Mouse (Mus musculus) liver, embryonic 14.5 days (tissue): ENCODE results near the gene Rpl13. TPM values are rescaled to one million over a fixed set of nuclear protein-coding genes. Genes with fewer than 3 reads are reported as not detected.
"Not testable (repeated sequence)": the region's sequence is repeated elsewhere in the genome, so short reads cannot be mapped to it uniquely, and the experiment has no call there.

ENCODE experiments used
- ATAC-seq: fragments of 200-750 bp; cut with Nextera tagmentation; 2 replicates; pipeline ENCODE4 v1.8.0; 2017; ENCODE audit warnings: moderate number of reproducible peaks, mild to moderate bottlenecking, moderate library complexity; ENCODE audit not compliant: insufficient read depth
- DNase-seq, 3 experiments: peaks; one replicate each; pipeline ENCODE4 v3.0.0-alpha.2; 2012 to 2013; ENCODE audit warnings: low read depth in 3 of 3, low spot score in 3 of 3
- H3K27ac ChIP-seq: fragments of 300-500 bp; sonication (generic); 2 replicates; pipeline ENCODE4 v1.5.1; 2014; ENCODE audit warnings: moderate library complexity, mild to moderate bottlenecking, control low read depth, inconsistent platforms
- H3K27me3 ChIP-seq: fragments of 300-500 bp; sonication (generic); 2 replicates; pipeline ENCODE4 v1.6.1; 2014; ENCODE audit warnings: mild to moderate bottlenecking, low read length, moderate library complexity; ENCODE audit not compliant: control insufficient read depth, insufficient read depth
- H3K36me3 ChIP-seq: fragments of 300-500 bp; sonication (generic); replicated peaks from 2 replicates; pipeline ENCODE4 v1.6.1; 2014; ENCODE audit warnings: low read depth; ENCODE audit not compliant: control insufficient read depth, insufficient read depth
- H3K4me1 ChIP-seq, 2 experiments: fragments of 200-500 bp in 1 of 2; fragments of 300-500 bp in 1 of 2; sonication (generic) in 1 of 2; replicated peaks; 2 replicates each; pipeline ENCODE4 v1.6.1; 2012 to 2014; ENCODE audit warnings: antibody characterized with exemption in 1 of 2, inconsistent platforms in 1 of 2, low read length in 1 of 2; ENCODE audit not compliant: control insufficient read depth in 2 of 2, insufficient read depth in 2 of 2
- H3K4me2 ChIP-seq: fragments of 300-500 bp; sonication (generic); 2 replicates; pipeline ENCODE4 v1.6.1; 2014; ENCODE audit warnings: low read depth, mild to moderate bottlenecking, control low read depth, moderate library complexity
- H3K4me3 ChIP-seq, 2 experiments: fragments of 200-500 bp in 1 of 2; fragments of 300-500 bp in 1 of 2; sonication (generic) in 1 of 2; 2 replicates each; pipeline ENCODE4 v1.5.1; 2012 to 2014; ENCODE audit warnings: low read depth in 2 of 2, low read length in 2 of 2, mild to moderate bottlenecking in 2 of 2, control low read depth in 1 of 2, inconsistent platforms in 1 of 2, moderate library complexity in 1 of 2; ENCODE audit not compliant: insufficient read depth in 1 of 2
- H3K9ac ChIP-seq: fragments of 300-500 bp; sonication (generic); replicated peaks from 2 replicates; pipeline ENCODE4 v1.6.1; 2014; ENCODE audit warnings: mild to moderate bottlenecking, control low read depth, moderate library complexity
- H3K9me3 ChIP-seq: fragments of 300-500 bp; sonication (generic); 2 replicates; pipeline ENCODE4 v1.6.1; 2016; ENCODE audit warnings: low read length, mixed read lengths; ENCODE audit not compliant: control insufficient read depth
- CTCF ChIP-seq: IDR thresholded peaks from 2 replicates; pipeline ENCODE4 v1.5.1; 2016; ENCODE audit warnings: antibody characterized with exemption, low read depth, control low read depth
- EP300 ChIP-seq: IDR thresholded peaks from 2 replicates; pipeline ENCODE4 v1.6.1; 2016; ENCODE audit warnings: antibody characterized with exemption, low read depth
- WGBS: fragments of 180-500 bp; shearing (Covaris S2); extraction: QIAGEN DNeasy Blood & Tissue Kit; methylation state at CpG from one replicate; pipeline ENCODE4 v1.1.7; 2014; ENCODE audit not compliant: insufficient replicate concordance; 5-methylcytosine and 5-hydroxymethylcytosine counted together
- polyA plus RNA-seq, 2 experiments: library from polyadenylated mRNA; depleted of rRNA in 1 of 2; stranded (reverse) in 1 of 2; unstranded in 1 of 2; fragments of >200 nt; fragmentation: Nextera tagmentation in 1 of 2; extraction: Ambion mirVana in 1 of 2; gene quantifications; 2 replicates each; pipeline versions ENCODE4 v1.2.1 to v1.2.3; 2012 to 2014

The Rpl13 gene
- polyA plus RNA-seq, 2 experiments, result 1,179 to 1,385 TPM

DNA sequence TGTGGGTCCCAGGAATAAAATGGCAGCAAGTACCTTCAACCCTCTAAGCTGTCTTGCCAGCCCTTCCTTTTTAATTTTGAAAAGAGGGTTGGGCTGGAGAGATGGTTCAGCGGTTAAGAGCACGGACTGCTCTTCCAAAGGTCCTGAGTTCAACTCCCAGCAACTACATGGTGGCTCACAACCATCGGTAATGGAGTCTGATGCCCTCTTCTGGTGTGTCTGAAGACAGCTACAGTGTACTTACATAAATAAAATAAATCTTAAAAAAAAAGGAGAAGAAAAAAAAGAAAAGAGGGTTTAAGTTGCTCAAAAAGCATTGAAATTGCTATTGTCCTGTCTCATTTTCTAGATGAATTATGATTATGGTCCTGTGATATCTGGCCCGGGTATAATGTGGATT, 906 bp upstream of the Rpl13 start:
- Histone ChIP-seq H3K4me3 (peak overlapping the region in 1 of 2 experiments; percentile 85; a peak in 2 of 4 replicates), H3K36me3 (peaks cover 25% of the 10 kb centered on the region), H3K4me1 (peaks cover 4 to 6% of the 10 kb centered on the region in 2 experiments), H3K9ac (peak overlapping the region; percentile 82), H3K4me2 (peak overlapping the region; percentile 97), H3K27ac (peak overlapping the region; percentile 69; the same call in 1 of the 2 replicates), H3K27me3 (no peaks in the 10 kb centered on the region), H3K9me3 (no peaks in the 10 kb centered on the region)
- 68% methylated on average over 4 of the region's 4 CpGs for WGBS
- no peak for TF ChIP-seq EP300
- TF ChIP-seq CTCF, result no peak
- no peak for DNase-seq
- ATAC-seq, result no peak

DNA sequence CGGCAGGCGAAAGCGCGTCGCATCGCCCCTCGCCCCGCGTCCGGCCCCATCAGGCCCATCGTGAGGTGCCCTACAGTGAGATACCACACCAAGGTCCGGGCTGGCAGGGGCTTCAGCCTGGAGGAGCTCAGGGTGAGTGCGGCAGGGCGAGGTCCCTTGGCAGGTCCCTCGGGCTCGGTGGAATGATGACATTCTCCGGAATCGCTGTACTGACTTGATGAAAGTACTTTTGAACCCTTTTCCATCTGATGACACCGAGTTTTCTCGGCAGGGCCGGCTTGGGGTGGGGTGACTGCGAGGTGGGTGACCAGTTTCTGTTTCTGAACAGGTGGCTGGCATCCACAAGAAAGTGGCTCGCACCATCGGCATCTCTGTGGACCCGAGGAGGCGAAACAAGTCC, 705 bp downstream of the Rpl13 start:
- DNase-seq, H3K27me3 ChIP-seq, H3K4me1 ChIP-seq, H3K9me3 ChIP-seq, ATAC-seq: not testable (repeated sequence)
- Histone ChIP-seq H3K27ac (peak overlapping the region; percentile 75), H3K4me3 (peak overlapping the region; percentile 79 to 85), H3K4me2 (peak overlapping the region; percentile 97), H3K9ac (peak overlapping the region; percentile 94), H3K36me3 (peaks cover 25% of the 10 kb centered on the region)
- under 1% methylated on average over 26 of the region's 26 CpGs for WGBS

GRCm38 (mm10) chr8:123103285-123103684, 1.1 kb downstream of the Rpl13 start:
- H3K9ac ChIP-seq, result peak overlapping the region; percentile 94
- peaks cover 4 to 6% of the 10 kb centered on the region in 2 experiments for H3K4me1 ChIP-seq
- ATAC-seq (no peak), DNase-seq (no peak)
- H3K36me3 ChIP-seq, result peaks cover 25% of the 10 kb centered on the region
- no peaks in the 10 kb centered on the region for H3K27me3 ChIP-seq
- H3K4me3 ChIP-seq, result peak overlapping the region; percentile 79 to 85
- no peaks in the 10 kb centered on the region for H3K9me3 ChIP-seq
- 4% methylated on average over 15 of the region's 15 CpGs for WGBS
- peak overlapping the region; percentile 97 for H3K4me2 ChIP-seq
- H3K27ac ChIP-seq, result peak overlapping the region; percentile 75
- TF ChIP-seq CTCF (no peak), EP300 (no peak)

- Histone ChIP-seq H3K27me3 (no peaks in the 10 kb centered on the region), H3K4me2 (peak overlapping the region; percentile 97), H3K4me3 (peak overlapping the region; percentile 79 to 85), H3K27ac (peak overlapping the region; percentile 75), H3K9me3 (no peaks in the 10 kb centered on the region), H3K9ac (peak overlapping the region; percentile 94), H3K36me3 (peaks cover 25% of the 10 kb centered on the region), H3K4me1 (peaks cover 4 to 6% of the 10 kb centered on the region in 2 experiments)
- WGBS, result 79% methylated on average over 6 of the region's 6 CpGs
- DNase-seq (no peak), ATAC-seq (no peak)
- TF ChIP-seq EP300, result no peak
- TF ChIP-seq CTCF, result no peak
Measured at GRCm38 (mm10) chr8:123104046-123104767, 2.1 kb downstream of the Rpl13 start.

DNA sequence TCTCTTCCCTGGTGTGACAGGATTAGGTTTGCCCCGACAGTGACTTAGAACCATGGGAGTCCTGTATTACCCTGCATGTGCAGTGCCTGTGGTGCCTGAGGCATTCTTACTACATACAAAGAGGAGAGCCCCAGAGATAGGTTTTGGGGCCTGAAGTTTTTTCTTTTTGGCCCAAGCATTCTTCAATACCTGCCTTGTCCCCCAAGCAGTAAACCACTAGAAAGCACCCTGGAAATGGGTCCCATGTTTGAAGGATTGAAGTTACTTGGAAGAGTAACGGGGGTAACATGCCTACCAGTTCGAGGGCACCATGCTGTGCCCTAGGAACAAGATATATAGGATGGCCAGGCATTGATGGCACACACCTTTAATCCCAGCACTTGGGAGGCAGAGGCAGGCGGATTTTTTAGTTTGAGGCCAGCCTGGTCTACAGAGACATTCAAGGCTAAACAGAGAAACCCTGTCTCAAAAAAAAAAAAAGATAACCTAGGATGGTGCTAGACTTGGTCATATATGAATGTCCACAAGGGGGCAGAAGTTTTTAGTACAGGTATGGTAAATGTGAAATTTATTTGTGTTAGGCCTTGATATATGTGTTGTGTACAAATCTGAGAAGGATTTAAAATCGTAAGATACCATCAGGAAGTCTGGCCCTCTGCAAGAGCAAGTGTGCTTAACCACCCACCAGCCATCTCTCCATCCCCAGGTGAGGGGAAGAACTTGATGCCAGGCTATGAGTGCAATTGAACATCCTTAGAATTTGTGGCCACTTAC, 3.6 kb downstream of the Rpl13 start:
- WGBS, result 45% methylated on average over 5 of the region's 5 CpGs
- DNase-seq (peak in 2 of 3 experiments; percentile 57 to 65), ATAC-seq (no peak)

More for the DNA sequence above, 3.6 kb downstream of the Rpl13 start:
- Histone ChIP-seq H3K9ac (no peak overlapping the region), H3K27ac (no peak overlapping the region), H3K9me3 (no peaks in the 10 kb centered on the region), H3K27me3 (no peaks in the 10 kb centered on the region), H3K4me1 (peaks cover 4 to 6% of the 10 kb centered on the region in 2 experiments), H3K4me3 (no peak overlapping the region), H3K36me3 (peaks cover 25% of the 10 kb centered on the region), H3K4me2 (no peak overlapping the region)
- TF ChIP-seq CTCF (peak; percentile 63; the same call in 1 of the 2 replicates), EP300 (no peak)
